Mouse (Mus musculus): ENCODE results near the gene Ntrk2.

Gene Ntrk2

DNA sequence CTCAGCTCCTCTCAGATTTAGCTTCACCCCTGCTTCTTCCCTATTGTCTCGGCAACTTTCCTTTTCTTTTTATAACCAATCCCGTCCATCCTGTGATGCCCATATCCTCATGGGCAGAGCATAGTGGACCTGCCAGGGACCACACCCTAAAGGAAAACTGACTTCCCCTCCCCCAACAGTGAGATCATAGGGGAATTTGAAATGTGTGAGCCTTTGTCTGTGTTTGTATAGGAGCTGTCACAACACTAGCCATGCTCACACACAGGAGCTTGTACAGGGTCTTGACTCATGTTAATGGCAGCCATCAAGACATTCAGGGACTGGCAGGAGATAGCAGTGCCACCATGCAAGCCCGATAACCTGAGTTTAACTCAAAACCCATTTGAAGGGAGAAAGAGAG is 118.1 kb downstream of the Ntrk2 start:
- DNase-seq (ENCODE audit: low read depth): no peak

DNA sequence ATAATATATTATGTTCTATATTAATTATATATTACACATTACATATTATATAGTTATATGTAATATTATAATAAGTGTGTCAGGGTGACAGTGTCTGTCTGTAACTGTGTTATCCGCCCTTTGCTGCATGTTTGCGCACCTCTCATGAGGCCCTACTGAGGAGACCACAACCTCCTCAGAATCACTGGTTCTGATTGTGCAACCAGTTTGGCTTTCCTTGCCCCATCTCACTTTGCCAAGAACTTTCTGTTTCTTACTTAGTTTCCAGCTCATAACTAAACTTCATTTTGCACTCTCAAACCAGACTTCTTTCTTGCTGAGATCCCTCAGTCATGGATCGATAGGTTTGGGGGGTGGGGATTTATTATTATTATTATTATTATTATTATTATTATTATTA is 120.8 kb downstream of the Ntrk2 start:
- no peak for DNase-seq (ENCODE audit: low read depth)

DNA sequence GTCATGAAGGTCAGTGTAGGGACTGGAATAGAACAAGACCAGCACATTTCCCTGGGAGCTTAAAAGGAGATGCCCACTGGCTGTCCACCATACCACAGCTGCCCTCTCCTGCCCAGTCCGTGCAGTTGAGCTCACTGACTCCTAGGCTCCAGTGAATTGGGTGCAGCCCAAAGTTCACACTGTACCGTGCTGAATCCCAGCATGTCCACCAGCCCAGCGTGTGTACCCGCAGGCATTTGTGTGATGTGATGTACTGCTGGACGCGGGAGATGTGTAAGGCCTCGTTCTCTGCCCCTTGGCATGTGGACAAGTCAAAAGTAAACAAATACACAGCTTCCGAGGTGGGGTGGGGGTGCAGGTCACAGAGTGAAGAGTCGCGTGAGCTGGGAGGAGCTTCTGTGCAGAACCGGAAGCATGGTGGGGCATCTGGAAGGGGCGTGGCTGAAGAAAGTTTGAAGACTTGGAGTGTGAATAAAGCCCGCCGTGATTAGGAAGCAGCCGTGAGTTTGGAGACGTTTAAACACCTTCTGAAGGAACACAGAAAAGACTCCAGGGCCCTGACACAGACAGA is 121.4 kb downstream of the Ntrk2 start:
- no peak for DNase-seq (ENCODE audit: low read depth)

DNA sequence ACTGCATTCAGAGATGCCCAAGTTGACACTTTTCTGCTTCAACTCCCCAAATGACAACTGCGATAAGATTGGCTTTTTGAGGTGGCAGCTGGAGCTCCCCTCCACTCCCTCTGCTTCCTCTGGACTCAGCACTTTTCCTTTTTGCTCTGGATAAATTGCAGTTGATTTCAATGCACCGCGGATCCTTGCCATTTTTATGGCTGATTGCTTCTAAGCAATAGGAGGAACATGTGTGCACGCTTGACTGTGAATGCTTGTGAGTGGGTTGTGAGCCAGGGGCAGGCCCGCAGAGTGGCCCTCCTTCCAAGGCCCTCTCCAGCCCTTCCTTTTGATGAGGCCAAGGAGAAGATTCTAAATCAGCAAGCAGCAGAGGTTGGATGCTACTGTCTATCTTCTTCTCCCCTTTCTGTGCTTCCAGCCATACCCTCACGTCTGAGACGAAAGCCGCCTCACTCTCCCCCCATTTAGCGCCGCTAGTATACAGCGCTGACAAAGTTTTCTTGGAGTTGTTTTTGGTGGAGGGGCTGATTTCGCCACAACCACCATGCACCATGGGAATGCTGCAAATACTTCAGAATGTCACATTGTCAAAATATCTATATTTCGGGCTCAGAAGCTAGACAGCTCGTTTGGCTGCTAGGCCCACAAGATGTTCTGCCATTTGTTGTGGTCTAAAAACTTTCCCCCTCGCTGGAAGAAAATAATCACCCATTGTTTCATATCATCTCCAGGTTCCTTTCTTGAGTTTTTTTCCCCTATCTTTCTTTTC is 122.5 kb downstream of the Ntrk2 start:
- no peak for DNase-seq (ENCODE audit: low read depth)

DNA sequence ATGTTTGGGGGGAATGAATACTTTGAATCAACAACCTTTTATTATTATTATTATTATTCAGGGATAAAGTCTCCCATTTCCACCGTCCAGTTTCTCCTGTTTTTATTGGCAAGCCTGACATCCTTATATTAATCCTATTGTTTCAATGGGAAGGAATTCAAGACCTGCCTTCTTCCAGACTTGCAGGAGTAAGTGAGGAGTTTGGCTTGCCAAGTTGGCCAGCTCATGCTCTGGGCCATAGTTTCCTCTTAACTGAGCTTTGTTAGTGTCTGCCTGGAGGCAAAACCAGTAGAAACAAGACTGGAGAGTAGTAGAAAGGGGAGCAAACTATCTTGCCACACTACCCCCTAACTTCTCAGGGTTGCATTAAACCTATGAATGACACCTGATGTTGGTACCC is 123.8 kb downstream of the Ntrk2 start:
- DNase-seq (ENCODE audit: low read depth): no peak

DNA sequence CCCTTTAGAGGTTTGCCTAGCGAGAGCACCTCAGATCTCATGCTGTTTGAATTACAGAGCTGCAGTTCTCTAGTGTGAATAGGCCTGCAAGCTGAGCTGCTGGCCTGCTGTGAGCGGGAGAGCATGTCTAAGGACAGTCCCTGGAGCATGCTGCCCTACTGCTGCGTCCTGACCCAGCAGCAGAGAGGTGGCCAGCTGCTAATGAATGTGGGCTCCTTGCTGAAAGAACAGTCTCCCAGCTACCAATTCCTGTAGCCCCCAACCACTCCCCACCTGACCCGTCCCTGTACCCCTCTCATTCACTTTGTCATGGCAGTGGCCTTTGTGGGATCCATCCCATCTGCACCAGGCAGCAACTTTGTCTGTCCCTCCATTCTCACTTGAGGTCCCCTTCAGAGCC is 126.8 kb downstream of the Ntrk2 start:
- DNase-seq (ENCODE audit: low read depth): no peak

DNA sequence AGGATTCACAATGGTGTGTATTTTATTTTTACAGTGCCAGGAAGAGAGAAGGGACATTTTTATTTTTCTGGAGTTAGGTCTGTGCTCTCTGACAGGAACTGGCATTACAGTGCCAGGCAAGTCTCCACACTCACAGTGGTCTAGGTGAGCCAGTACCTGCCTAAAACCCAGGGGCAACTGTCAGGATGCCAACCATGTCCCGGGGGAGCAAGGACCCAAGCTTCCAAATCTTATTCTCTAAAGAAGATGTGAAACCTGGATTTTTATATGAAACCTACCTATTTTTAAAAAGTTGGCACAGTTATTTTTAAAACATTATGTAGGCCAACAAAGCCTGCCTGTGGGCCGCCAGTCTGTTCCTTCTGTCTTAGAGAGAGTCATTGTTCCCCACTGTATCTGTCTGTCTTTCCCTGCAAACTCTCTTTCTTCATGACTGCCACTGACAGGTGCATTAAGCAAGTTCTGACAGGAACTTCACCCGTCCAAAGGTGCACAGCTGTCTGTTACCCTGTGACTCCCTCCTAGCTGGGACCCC is 128.3 kb downstream of the Ntrk2 start:
- DNase-seq (ENCODE audit: low read depth): no peak

DNA sequence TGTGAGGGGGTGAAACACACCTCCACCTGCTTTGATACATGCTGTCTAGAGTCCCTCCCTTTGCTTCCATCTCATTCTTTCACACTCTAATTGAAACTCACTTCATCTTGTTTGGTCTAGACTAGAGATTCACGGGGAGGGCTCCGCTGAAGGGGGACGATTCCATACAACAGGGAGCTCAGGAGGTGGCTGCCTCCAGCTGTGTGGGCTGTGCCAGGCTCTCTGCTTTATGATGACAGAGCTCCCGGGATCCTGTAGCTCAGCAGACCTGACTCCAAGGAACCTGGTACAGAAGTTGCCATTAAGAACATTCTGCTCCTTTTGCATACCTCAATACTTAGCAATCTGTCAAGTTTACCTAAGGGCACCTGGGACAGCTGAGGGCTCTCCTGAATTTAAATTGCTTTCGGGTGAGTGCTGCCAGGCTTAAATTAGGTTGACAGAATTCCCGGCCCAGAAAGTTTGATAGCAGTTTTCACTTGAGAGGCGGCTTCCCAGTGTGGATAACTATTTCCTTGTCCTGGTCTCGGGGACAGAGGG is 129.7 kb downstream of the Ntrk2 start:
- DNase-seq (ENCODE audit: low read depth): no peak

DNA sequence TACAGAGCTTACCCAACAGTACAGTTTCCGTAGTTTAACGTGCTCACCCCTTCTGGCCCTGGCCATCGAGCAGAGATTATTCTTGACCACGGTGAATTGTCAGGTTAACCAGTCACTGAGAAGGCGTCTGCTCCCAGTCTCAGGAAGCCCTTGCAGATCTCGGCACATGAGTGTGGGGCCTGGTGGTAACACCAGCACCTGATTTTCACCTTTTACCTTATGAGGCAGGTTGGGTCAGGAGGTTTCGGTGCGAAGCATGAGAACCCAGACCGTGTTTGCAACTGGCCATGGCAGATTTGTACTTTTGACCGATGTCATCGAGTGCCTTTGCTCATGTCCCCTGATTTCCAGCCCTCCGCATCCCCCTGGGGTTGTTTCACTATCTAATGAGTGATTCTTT is 131.5 kb downstream of the Ntrk2 start:
- no peak for DNase-seq (ENCODE audit: low read depth)

DNA sequence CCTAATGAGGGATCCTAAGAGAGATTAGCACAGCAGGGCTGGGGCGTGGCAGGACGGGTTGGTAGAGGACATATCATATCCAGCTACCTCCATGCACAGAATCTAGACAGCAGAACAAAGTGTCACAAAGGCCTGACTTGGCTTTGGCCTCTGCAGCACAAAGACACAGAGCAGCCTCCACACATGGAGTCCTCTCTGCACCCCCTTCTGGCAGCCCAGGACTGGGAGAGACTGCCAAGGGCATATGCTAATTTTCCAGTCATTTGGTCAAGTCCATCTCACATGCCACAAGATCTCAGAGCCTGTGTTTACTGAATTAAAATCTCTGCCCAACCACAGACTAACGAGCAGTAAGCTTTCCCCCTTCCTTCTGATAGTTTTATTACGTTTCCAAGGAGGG is 132.1 kb downstream of the Ntrk2 start:
- DNase-seq (ENCODE audit: low read depth): no peak

DNA sequence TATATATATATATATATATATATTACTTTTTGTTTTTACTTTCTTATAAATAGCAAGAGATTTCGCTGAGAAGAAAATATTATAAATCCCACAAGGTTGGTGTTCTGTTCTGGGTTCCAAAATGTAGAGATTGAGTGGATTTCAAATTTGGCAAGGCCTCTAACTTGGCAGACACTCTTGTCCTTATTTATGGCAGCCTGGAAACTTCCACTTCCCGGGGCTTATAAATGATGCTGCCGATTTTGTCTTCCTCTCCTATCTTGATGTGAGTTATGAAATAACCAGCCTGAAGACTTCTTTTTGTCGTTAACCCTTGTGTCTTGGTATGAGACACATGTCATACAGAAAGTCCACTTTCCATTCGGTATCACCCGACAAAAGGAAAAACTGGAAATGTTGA is 133.8 kb downstream of the Ntrk2 start:
- DNase-seq (ENCODE audit: low read depth): no peak

DNA sequence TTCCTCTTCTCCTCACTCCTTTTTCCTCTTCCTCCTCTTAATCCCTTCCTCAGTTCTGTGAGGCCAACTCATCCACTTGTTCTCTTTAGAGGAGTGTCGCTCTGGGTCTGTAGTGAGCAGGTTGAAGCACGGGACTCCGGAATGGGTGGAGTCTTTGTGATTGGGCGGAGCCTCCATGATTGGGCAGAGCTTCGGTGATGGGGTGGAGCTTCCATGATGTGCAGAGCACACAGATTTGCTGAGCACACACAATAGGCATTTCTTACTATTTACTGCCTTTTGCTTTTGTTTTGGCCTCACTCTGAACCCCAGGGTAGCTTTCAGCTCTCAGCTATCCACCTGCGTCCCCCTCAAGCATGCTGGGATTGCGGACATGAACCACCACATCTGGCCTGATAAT is 134.4 kb downstream of the Ntrk2 start:
- no peak for DNase-seq (ENCODE audit: low read depth)

DNA sequence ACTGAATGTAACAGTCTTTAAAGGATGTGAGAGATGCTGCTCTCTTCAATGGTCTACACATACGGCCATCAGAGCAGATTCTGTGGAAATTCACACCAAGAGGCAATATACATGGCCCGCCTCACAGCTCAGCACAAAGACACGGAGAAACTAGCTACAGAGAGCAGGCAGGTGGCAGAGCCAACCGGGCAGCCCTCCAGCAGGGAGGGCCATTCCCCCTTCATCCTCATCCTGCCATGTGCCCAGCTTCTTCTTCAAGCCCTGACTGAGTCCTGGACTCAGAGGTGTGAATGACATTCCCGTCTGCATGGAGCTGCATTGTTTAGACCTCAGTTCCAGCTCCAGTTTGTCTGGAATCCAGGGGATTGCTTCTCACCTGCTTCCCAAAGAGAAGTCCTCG is 139.4 kb downstream of the Ntrk2 start:
- no peak for DNase-seq (ENCODE audit: low read depth)

DNA sequence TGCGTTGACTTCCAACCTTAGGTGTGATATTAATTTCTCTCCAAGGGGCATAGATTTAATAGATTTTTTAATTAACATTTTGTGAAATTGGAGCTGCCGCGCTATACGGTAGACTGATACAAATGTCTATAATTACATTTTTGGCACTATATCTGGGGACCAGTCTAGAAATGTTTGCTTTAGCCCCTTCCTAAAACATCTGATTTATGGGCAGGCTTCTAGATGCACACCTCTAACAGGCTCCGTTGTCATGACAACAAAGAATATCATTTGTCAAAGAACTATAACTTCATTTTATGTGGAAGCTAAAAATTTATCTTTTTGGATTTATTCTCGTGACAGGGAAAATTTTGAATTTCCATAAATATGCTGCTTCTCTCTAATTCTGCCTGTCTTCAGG is 140.2 kb downstream of the Ntrk2 start:
- no peak for DNase-seq (ENCODE audit: low read depth)

DNA sequence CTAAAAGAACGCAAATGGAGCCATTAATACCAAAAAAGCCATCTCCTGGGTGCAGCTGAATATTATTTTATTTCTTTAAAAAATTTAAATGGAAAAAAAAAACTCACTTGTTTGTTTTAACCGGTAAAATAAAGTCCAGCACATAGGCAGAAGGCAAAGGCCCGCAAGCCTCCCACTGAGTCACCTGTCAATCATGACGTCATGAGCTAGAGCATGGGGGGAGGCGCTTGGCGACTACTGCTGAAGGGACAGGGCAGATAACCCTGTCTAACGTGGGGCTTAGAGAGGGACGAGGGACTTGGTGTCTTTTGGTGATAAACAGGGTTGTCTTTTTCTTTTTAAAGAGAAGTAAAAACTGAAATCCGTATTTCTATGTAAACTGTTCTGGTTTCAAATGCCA is 140.7 kb downstream of the Ntrk2 start:
- DNase-seq (ENCODE audit: low read depth): no peak

DNA sequence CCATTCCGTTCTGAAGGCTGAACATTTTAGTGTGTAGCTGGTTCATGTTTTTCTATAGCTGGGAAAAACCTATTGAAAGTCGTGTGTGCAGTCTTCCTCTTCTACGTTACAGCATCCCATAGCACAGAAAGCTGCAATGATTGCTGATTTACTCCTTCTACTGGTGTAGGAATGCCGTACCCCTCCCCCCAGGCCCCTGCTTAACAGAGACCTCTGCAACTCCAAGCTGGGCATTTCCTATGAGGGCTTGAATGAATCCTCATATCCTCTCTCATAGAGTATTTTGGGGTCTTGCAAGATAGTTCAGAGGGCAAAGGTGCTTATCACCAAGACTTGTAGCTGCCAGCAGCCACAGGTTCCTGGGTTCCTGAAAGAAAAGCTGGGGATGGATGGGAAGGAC is 148.0 kb downstream of the Ntrk2 start:
- no peak for DNase-seq (ENCODE audit: low read depth)

DNA sequence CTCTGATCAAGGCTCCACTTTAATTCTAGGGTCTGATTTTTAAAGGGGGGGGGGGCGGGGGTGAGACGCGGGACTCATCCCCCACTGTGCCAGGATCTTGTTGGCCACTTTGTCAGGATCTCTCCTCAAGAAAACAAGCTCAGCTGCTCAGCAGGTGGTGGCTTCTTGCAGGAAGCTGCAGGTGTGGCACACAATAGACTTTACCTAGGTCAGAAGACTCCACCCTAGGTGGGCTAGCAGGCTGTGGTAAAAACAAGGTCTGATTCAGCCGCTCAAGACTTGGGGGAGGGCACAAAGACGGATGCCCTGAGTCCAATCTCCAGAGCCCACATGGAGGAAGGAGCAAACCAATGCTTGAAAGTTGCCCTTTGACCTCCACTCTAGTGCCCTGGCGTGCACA is 148.4 kb downstream of the Ntrk2 start:
- DNase-seq (ENCODE audit: low read depth): no peak

DNA sequence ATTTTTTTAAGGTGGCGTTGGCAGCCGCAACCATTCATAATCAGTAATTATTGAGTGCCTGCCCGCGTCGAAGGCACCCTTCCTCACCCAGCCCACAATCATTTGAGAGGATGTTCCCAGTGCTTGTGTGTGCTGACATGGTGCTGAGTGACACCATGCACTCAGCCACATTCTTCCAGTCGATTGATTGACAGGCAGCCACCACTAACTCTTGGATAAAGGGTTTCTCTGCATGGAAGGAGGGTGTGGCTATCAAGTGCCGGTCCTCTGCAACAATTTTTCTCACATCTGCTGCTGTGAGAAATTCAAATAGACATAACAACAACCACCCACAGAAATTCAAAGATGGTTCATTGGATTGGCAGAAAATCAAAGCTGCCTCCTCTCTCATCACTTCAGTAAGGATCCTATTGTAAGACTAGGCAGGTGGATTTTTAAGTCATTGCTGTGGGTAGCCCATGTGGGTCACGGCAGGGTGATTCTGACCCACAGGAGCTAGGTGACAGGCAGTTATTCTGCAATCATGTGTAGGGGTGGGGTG is 148.9 kb downstream of the Ntrk2 start:
- no peak for DNase-seq (ENCODE audit: low read depth)

DNA sequence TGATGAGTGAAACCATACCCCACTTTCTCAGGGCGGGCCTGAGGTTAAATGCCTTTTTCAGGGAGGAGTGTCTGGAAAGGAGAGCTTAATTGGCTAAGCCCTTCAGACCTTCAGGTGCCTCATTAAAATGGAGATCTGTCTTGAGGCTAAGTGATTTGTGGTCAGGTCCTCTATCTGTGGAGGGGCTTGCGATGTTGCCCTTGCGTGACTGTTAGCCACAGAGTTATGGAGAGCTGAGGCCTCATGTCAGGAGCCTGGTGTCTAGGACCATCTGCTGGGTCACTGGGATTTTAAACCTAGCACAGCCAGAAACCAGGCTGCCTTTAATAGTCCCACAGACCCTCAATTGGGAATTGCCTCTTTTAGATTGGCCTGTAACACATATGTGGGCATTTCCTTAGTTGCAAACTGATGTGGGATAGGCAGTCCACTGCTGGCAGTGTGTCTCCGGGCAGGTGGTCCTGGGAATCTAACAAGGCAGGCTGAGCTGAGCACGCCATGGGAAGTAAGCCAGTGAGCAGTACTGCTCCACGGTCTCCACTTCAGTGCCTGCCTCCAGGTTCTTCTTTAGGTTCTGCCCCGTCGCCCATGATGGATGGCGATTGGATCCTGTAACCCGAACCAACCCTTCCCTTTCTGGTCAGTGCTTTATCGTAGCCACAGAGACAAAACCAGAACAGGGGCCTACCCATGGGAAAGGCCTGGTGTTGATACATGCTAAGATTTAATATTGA is 152.0 kb downstream of the Ntrk2 start:
- DNase-seq (ENCODE audit: low read depth): no peak

DNA sequence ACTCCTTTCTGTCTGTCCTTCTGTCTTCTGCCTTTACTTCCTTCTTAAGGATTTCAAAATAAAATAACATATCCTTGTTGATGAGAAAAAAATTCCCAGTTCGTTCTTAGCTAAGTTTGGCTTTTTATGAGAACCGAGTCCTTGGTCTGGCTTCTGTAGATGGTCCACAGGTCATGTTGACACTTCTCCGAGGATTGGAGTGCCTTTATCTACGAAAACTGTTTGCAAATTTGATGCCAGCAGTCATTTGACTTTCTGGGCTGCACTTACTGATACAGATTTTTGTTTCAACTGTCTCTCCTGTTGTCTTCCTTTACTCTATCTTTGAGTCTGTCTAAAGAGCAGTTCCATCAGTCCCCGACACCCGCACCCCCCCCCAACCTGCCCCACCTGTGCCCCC is 154.0 kb downstream of the Ntrk2 start:
- no peak for DNase-seq (ENCODE audit: low read depth)

DNA sequence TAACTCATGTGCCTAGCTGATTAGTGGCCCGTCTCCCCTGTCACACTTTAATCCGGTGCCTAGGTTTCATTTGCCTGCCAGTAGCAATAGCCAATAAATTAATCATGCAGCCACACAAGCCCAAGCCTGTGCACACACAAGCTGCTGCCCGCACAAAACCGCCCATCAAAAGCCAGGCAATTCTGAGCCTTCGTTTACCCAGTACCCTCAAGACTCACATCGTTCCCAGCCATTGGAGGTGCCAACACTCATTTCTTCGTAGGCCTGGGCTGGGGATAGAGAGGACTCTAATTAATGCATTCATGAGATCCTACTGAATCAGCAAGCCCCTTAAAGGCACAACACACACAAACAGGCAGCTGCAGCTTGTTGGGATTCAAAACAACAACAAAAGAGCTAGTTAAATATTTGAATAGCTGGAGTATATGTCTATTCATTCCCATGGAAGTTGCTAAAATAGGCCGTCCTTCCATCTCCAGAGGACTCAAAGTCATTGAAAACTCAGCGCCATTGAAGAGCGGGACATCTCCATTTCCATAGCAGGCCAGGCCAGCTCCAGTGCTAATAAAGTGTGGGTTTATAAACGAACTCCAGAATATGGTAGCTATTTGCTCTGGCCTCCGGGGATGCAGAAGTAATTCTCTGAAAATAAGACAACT is 158.5 kb downstream of the Ntrk2 start:
- no peak for DNase-seq (ENCODE audit: low read depth)

DNA sequence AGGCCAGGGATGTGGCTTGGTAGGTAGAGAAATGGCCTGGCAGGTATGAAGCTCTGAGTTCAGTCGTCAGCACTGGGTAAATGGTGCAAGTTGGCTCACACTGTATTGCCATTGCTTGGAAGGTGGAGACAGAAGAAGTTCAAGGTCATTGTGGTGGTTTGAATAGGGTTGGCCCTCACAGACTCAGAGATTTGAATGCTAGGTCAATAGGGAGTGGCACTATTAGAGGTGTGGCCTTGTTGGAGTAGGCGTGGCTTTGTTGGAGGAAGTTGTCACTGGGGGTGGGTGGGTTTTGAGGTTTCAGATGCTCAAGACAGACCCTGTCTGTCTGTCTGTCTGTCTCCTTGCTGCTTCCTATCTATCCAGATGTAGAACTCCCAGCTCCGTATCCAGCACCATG is 159.5 kb downstream of the Ntrk2 start:
- DNase-seq (ENCODE audit: low read depth): no peak

All from naive thymus-derived CD4-positive, alpha-beta T cell, adult 2 months (primary cell).